Mouse (Mus musculus) heart, embryonic 14.5 days (tissue): ENCODE measurements at regions not wholly inside any gene's neighbourhood (a gene's known extent, or its start where the extent isn't known, plus 50 kb on each side); places are given as distances from the start of the nearest gene placed in this dataset.
A peak's percentile ranks its signal among the peaks of the same experiment; 100 is the strongest.

Experiments used
- ATAC-seq: fragments of 200-750 bp; cut with Nextera tagmentation; 2 replicates; pipeline ENCODE4 v1.8.0; 2017; ENCODE audit warnings: low read depth, moderate TSS enrichment; ENCODE audit not compliant: insufficient number of reproducible peaks, insufficient read depth, low FRiP score
- H3K27ac ChIP-seq, 2 experiments: fragments of 200-500 bp in 1 of 2; fragments of 300-500 bp in 1 of 2; sonication (generic) in 1 of 2; replicated peaks in 1 of 2; 2 replicates each; pipeline ENCODE4 v1.5.1; 2012 to 2014; ENCODE audit warnings: low read depth in 2 of 2, low read length in 2 of 2, control low read depth in 1 of 2, mild to moderate bottlenecking in 1 of 2, mixed read lengths in 1 of 2; ENCODE audit not compliant: control insufficient read depth in 1 of 2, insufficient read depth in 1 of 2
- H3K27me3 ChIP-seq: fragments of 300-500 bp; sonication (generic); 2 replicates; pipeline ENCODE4 v1.6.1; 2014; ENCODE audit warnings: mild to moderate bottlenecking, low read length, control low read depth; ENCODE audit not compliant: control insufficient read depth, insufficient read depth
- H3K36me3 ChIP-seq: fragments of 300-500 bp; sonication (generic); 2 replicates; pipeline ENCODE4 v1.6.1; 2014; ENCODE audit warnings: mild to moderate bottlenecking, control low read depth, low read length, mixed read lengths; ENCODE audit not compliant: control insufficient read depth, insufficient read depth
- H3K4me1 ChIP-seq, 2 experiments: fragments of 200-500 bp in 1 of 2; fragments of 300-500 bp in 1 of 2; sonication (generic) in 1 of 2; 2 replicates each; pipeline ENCODE4 v1.6.1; 2012 to 2014; ENCODE audit warnings: low read length in 2 of 2, control low read depth in 1 of 2, mixed read lengths in 1 of 2; ENCODE audit not compliant: control insufficient read depth in 2 of 2, insufficient read depth in 2 of 2
- H3K4me2 ChIP-seq: fragments of 300-500 bp; sonication (generic); 2 replicates; pipeline ENCODE4 v1.6.1; 2014; ENCODE audit warnings: mild to moderate bottlenecking, low read length
- H3K4me3 ChIP-seq, 2 experiments: fragments of 200-500 bp in 1 of 2; fragments of 300-500 bp in 1 of 2; sonication (generic) in 1 of 2; 2 replicates each; pipeline ENCODE4 v1.5.1; 2012 to 2014; ENCODE audit warnings: low read length in 2 of 2, mild to moderate bottlenecking in 2 of 2, control low read depth in 1 of 2, low read depth in 1 of 2, moderate library complexity in 1 of 2; ENCODE audit not compliant: control insufficient read depth in 1 of 2, insufficient read depth in 1 of 2
- H3K9ac ChIP-seq: fragments of 300-500 bp; sonication (generic); 2 replicates; pipeline ENCODE4 v1.6.1; 2014; ENCODE audit warnings: mild to moderate bottlenecking, low read length
- H3K9me3 ChIP-seq: fragments of 300-500 bp; sonication (generic); 2 replicates; pipeline ENCODE4 v1.6.1; 2016; ENCODE audit warnings: low read length, control low read depth; ENCODE audit not compliant: control insufficient read depth
- WGBS: fragments of 180-500 bp; shearing (Covaris S2); extraction: QIAGEN DNeasy Blood & Tissue Kit; methylation state at CpG from one replicate; pipeline ENCODE4 v1.1.7; 2014; 5-methylcytosine and 5-hydroxymethylcytosine counted together

- Histone ChIP-seq H3K4me1 (peaks cover 8 to 17% of the 10 kb centered on the region in 2 experiments; a peak in 3 of 4 replicates), H3K9me3 (no peaks in the 10 kb centered on the region), H3K27ac (no peak overlapping the region), H3K36me3 (no peaks in the 10 kb centered on the region), H3K4me3 (no peak overlapping the region), H3K4me2 (no peak overlapping the region), H3K27me3 (no peaks in the 10 kb centered on the region), H3K9ac (no peak overlapping the region)
- no peak for ATAC-seq
- 62% methylated on average over 6 of the region's 6 CpGs for WGBS
Measured at GRCm38 (mm10) chrX:99319163-99319562, 151.9 kb downstream of the Pja1 start.

- Histone ChIP-seq H3K4me3 (no peak overlapping the region), H3K9ac (no peak overlapping the region), H3K36me3 (no peaks in the 10 kb centered on the region), H3K27me3 (no peaks in the 10 kb centered on the region; the same call in 1 of the 2 replicates), H3K4me1 (peaks cover 6 to 7% of the 10 kb centered on the region in 2 experiments; a peak in 3 of 4 replicates), H3K27ac (no peak overlapping the region), H3K4me2 (no peak overlapping the region), H3K9me3 (no peaks in the 10 kb centered on the region)
- WGBS = 83% methylated on average over 8 of the region's 8 CpGs
- ATAC-seq = no peak
Measured at GRCm38 (mm10) chrX:99318141-99318540, 152.9 kb downstream of the Pja1 start.

- no peak overlapping the region for H3K4me3 ChIP-seq
- no peaks in the 10 kb centered on the region for H3K36me3 ChIP-seq
- WGBS = 76% methylated on average over 10 of the region's 10 CpGs
- H3K9me3 ChIP-seq = no peaks in the 10 kb centered on the region
- no peak overlapping the region for H3K27ac ChIP-seq
- no peak overlapping the region for H3K9ac ChIP-seq
- H3K4me2 ChIP-seq = no peak overlapping the region
- H3K27me3 ChIP-seq = no peaks in the 10 kb centered on the region; the same call in 1 of the 2 replicates
- ATAC-seq = no peak
- peaks cover 6 to 7% of the 10 kb centered on the region in 2 experiments; a peak in 3 of 4 replicates for H3K4me1 ChIP-seq
Measured at GRCm38 (mm10) chrX:99317736-99318135, 153.3 kb downstream of the Pja1 start.

- Histone ChIP-seq H3K9me3 (no peaks in the 10 kb centered on the region), H3K36me3 (no peaks in the 10 kb centered on the region), H3K4me1 (peaks cover 6 to 7% of the 10 kb centered on the region in 2 experiments; a peak in 3 of 4 replicates), H3K4me2 (no peak overlapping the region), H3K9ac (no peak overlapping the region), H3K27me3 (no peaks in the 10 kb centered on the region; the same call in 1 of the 2 replicates), H3K27ac (no peak overlapping the region), H3K4me3 (no peak overlapping the region)
- WGBS = 69% methylated on average over 4 of the region's 4 CpGs
- ATAC-seq = no peak
Measured at GRCm38 (mm10) chrX:99316410-99317056, 154.5 kb downstream of the Pja1 start.

- Histone ChIP-seq H3K27me3 (peaks cover 9% of the 10 kb centered on the region), H3K4me1 (peaks cover 7% of the 10 kb centered on the region in 2 experiments; a peak in 2 of 4 replicates), H3K36me3 (no peaks in the 10 kb centered on the region), H3K27ac (no peak overlapping the region), H3K4me2 (no peak overlapping the region), H3K9me3 (no peaks in the 10 kb centered on the region), H3K4me3 (no peak overlapping the region), H3K9ac (no peak overlapping the region)
- 67% methylated on average over 6 of the region's 6 CpGs for WGBS
- no peak for ATAC-seq
Measured at GRCm38 (mm10) chrX:99299110-99299509, 163.2 kb downstream of the Efnb1 start.

- H3K9ac ChIP-seq = no peak overlapping the region
Measured at GRCm38 (mm10) chrX:99294726-99295125, 158.8 kb downstream of the Efnb1 start.

GRCm38 (mm10) chrX:99293967-99294366 is 158.0 kb downstream of the Efnb1 start:
- ATAC-seq = no peak
- WGBS = 69% methylated on average over 6 of the region's 6 CpGs
- Histone ChIP-seq H3K27me3 (peaks cover 9% of the 10 kb centered on the region), H3K36me3 (no peaks in the 10 kb centered on the region), H3K9me3 (no peaks in the 10 kb centered on the region), H3K4me2 (no peak overlapping the region), H3K9ac (no peak overlapping the region), H3K4me3 (no peak overlapping the region), H3K4me1 (peaks cover 26 to 27% of the 10 kb centered on the region in 2 experiments), H3K27ac (no peak overlapping the region)

More at GRCm38 (mm10) chrX:99294726-99295125, 158.8 kb downstream of the Efnb1 start:
- ATAC-seq = no peak
- Histone ChIP-seq H3K4me2 (no peak overlapping the region), H3K4me1 (peaks cover 26 to 27% of the 10 kb centered on the region in 2 experiments), H3K36me3 (no peaks in the 10 kb centered on the region), H3K27me3 (peaks cover 9% of the 10 kb centered on the region), H3K27ac (no peak overlapping the region), H3K9me3 (no peaks in the 10 kb centered on the region), H3K4me3 (no peak overlapping the region)
- 48% methylated on average over 8 of the region's 8 CpGs for WGBS

- Histone ChIP-seq H3K4me3 (no peak overlapping the region), H3K9me3 (no peaks in the 10 kb centered on the region), H3K27ac (peak overlapping the region; percentile 85 to 94), H3K9ac (no peak overlapping the region), H3K4me2 (no peak overlapping the region), H3K36me3 (no peaks in the 10 kb centered on the region), H3K27me3 (peaks cover 3% of the 10 kb centered on the region; the same call in 1 of the 2 replicates), H3K4me1 (peaks cover 29% of the 10 kb centered on the region in 2 experiments)
- WGBS = 31% methylated on average over 11 of the region's 11 CpGs
- ATAC-seq = no peak
Measured at GRCm38 (mm10) chrX:99292758-99293157, 156.8 kb downstream of the Efnb1 start.
